Mouse (Mus musculus) CH12.LX (cell line): Measurements from ENCODE around the gene Pop7.

Experiments
- CHD2 ChIP-seq: IDR thresholded peaks from 2 replicates; pipeline ENCODE4 v1.6.1; 2011; ENCODE audit warnings: low read length, improper control_type of control experiment
- CTCF ChIP-seq, 2 experiments: IDR thresholded peaks in 1 of 2; conservative IDR thresholded peaks in 1 of 2; 2 replicates each; pipeline ENCODE4 v1.5.1; 2011 to 2012; ENCODE audit warnings: low read depth in 2 of 2, low read length in 2 of 2, improper control_type of control experiment in 1 of 2, inconsistent platforms in 1 of 2, mild to moderate bottlenecking in 1 of 2, moderate library complexity in 1 of 2
- E2F4 ChIP-seq: IDR thresholded peaks from 2 replicates; pipeline ENCODE4 v1.6.1; 2011; ENCODE audit warnings: low read depth, low read length, improper control_type of control experiment; ENCODE audit not compliant: insufficient replicate concordance
- EP300 ChIP-seq: IDR thresholded peaks from 2 replicates; pipeline ENCODE4 v1.6.1; 2011; ENCODE audit warnings: low read length, improper control_type of control experiment
- ETS1 ChIP-seq: conservative IDR thresholded peaks from 2 replicates; pipeline ENCODE4 v1.6.1; 2012; ENCODE audit warnings: low read depth, mild to moderate bottlenecking, inconsistent platforms, low read length, improper control_type of control experiment, moderate library complexity
- MAFK ChIP-seq: IDR thresholded peaks from 2 replicates; pipeline ENCODE4 v1.6.1; 2011; ENCODE audit warnings: low read length, improper control_type of control experiment; ENCODE audit not compliant: insufficient replicate concordance
- POLR2A ChIP-seq: IDR thresholded peaks from 2 replicates; pipeline ENCODE4 v1.6.1; 2011; ENCODE audit warnings: low read depth, mild to moderate bottlenecking, improper control_type of control experiment, low read length
- POLR2AphosphoS2 ChIP-seq: IDR thresholded peaks from 2 replicates; pipeline ENCODE4 v1.6.1; 2011; ENCODE audit warnings: low read depth, low read length, improper control_type of control experiment
- RAD21 ChIP-seq: IDR thresholded peaks from 2 replicates; pipeline ENCODE4 v1.6.1; 2011; ENCODE audit warnings: low read depth, mild to moderate bottlenecking, low read length, improper control_type of control experiment, moderate library complexity
- TCF12 ChIP-seq: IDR thresholded peaks from 2 replicates; pipeline ENCODE4 v1.6.1; 2014; ENCODE audit warnings: low read depth, mild to moderate bottlenecking, inconsistent platforms, low read length, improper control_type of control experiment

GRCm38 (mm10) chr5:137519691-137520550 is 17.6 kb upstream of the Pop7 start:
- TF ChIP-seq ETS1, result no peak
- TF ChIP-seq POLR2A, result no peak
- no peak for TF ChIP-seq CTCF (conservative IDR thresholded peaks at IDR 0.05 in 1 of 2, IDR thresholded peaks at IDR 0.05 in 1 of 2; ENCODE audit: low read depth in 2 of 2, low read length in 2 of 2)
- no peak for TF ChIP-seq MAFK
- TF ChIP-seq POLR2AphosphoS2, result no peak
- TF ChIP-seq RAD21, result no peak
- no peak for TF ChIP-seq EP300
- TF ChIP-seq CHD2, result no peak
- TF ChIP-seq E2F4, result no peak
- TF ChIP-seq TCF12, result no peak
